Mouse (Mus musculus): ENCODE data around the gene Trim47. TPM values are rescaled to one million over a fixed set of nuclear protein-coding genes. Genes with fewer than 3 reads are reported as not detected.
A peak's percentile ranks its signal among the peaks of the same experiment; 100 is the strongest.

Trim47 gene
- total RNA-seq, 2 experiments from 2014 or later, result 6.2 to 7.9 TPM

DNA sequence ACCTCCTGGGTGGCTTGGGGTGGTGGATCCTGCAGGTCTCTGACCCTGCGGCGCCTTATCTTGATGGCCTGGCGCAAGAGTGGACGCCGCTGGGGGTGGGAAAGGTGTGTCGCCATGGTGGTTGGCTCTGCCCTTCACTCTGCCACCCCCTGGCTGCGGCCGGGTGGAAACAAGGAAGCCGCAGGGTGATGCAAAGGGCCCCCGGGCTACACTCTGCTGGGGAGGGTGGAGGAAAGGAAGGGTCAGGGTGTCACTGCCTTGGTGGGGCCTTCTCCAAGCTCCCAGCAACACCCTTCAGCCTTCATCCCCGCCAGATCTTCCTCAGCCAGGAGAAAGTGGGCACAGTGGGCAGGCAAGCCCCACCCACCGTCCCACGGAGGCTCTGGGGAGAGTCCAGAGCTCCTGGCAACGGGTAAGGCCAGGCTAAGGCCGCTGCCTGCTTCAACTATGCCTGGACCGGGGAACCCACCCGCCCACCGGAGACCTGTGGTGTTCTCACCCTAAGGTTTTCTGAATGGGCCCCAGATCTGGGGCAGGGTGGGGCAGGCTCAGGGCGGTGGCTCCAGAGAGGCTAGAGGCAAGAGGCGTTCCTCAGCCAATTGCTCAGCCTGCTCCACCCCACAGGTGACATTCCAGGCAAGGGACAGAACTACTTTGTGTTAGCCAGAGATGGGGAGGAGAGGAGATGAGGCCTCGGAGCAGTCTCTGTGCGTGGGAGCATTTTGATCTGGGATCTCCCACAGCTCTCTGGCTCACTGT, 49.4 kb downstream of the Trim47 start, which contains the start of gene Unc13d:
TSS of gene Unc13d (minus strand) at position 516 of the 759 bp plus-strand sequence.
- intact Hi-C loops (cut with DNase I), result no loop called here
- no peak for DNase-seq (ENCODE audit: extremely low spot score in 1 of 2, low spot score in 2 of 2)

DNA sequence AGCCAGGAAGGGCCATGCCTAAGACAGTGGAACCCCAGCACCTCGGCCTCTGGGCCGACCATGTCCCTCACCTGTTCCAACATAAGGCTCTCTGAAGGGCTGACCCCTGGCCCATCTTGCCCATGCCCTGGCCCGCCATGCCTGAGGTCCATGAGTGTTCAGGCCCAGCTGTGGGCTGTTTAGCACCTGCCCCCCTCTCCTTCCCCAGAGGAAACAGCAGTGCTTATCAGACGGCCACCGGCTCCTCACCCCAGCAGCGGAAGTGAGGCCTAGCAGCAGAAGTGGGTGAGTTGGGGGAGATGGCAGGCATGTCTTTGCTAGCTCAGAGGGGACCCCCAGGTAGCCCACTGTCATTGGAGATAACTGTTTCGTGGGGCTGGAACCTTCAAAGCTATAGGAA, 50.2 kb downstream of the Trim47 start:
- intact Hi-C loops (cut with DNase I), result no loop called here
- no peak for DNase-seq (ENCODE audit: extremely low spot score in 1 of 2, low spot score in 2 of 2)

DNA sequence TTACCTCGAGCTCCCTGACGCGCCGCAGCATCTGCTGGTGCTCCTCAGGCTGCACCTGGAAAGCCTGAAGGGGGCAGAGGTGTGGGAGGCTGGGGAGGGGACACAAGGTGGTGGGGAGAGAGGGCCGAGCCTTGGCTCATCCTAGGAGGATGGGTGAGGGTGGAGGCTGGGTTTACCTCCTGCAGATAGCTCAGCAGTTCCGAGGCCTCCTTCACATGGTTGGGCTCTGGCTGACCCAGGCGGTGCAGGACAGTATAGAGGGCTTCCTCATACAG, 50.8 kb downstream of the Trim47 start:
- intact Hi-C loops (cut with DNase I), result no loop called here

DNA sequence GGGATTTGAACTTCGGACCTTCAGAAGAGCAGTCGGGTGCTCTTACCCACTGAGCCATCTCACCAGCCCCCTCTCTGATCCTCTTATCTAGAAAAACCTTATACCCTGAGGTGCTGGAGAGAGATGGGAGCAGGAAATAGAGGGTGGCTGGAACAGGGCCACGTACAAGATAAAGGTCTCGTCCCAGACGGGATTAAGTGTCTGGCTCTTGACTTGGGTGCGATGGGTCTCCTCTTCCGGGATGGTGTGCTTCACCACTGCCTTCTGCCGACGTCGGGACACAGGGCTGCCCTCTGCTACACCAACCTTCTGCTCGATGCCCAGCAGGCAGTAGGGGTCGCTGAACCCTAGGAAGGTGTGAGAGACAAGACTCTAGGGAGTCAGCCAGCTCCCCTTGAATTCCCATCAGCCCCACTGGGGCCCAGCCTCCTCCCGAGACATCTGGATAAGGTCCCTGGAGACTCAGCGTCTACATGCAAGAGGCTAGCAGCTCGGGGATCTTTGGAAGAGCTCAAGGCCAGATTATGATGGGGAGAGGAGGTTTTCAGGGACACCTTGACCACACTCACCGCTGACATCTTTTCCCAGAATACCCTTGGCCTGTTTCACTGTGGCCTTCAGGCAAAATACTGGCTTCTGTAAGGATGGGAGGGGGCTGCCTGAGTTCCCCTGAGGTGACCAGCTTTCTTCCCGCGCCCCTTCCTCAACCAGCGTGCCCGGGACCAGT, 51.3 kb downstream of the Trim47 start:
- intact Hi-C loops (cut with DNase I), result no loop called here
- DNase-seq (ENCODE audit: extremely low spot score in 1 of 2, low spot score in 2 of 2), result no peak

More for the DNA sequence above, 50.8 kb downstream of the Trim47 start:
- DNase-seq (ENCODE audit: extremely low spot score in 1 of 2, low spot score in 2 of 2), result no peak

DNA sequence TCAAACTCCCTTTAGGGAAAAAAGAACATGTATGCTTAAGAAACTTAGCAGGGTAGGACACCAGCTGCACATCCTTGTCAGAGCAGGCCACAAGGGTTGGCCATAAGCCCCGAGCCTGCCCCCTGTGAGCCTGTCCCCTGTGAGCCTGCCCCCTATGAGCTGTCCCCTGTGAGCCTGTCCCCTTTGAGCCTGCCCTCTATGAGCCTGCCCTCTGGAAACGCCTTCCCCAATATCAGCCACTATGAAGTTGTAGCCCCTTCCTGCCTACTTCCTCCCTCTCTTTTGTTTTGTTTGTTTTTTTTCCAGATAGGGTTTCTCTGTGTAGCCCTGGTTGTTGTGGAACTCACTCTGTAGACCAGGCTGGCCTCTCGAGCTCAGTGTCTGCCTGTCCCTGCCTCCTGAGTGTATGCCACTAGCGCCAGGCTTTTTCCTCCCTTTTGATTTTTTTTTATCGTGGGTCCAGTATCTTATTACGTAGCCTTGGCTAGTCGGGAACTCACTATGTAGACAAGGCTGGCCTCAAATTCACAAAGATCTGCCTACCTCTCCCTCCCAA, 52.5 kb downstream of the Trim47 start:
- intact Hi-C loops (cut with DNase I), result no loop called here
- DNase-seq (ENCODE audit: extremely low spot score in 1 of 2, low spot score in 2 of 2), result no peak

DNA sequence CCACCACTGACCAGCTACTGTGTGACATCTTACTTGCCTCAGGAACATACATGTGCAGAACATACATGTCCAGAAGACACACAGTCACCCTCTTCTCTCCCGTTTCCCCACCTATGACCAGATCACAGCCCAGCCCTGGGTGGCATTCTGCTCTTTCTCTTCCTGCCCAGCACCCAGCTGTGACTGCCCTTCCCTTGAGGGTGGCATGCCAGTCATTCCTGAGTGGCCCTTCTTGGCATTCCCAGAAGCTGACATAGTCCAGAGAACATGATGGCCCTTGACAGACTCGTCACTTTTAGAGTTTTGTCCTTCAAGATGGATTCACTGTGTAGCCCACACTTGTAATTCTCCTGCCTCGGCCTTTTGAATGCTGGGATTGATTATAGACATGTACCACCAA, 54.4 kb downstream of the Trim47 start:
- intact Hi-C loops (cut with DNase I), result no loop called here
- no peak for DNase-seq (ENCODE audit: extremely low spot score in 1 of 2, low spot score in 2 of 2)

DNA sequence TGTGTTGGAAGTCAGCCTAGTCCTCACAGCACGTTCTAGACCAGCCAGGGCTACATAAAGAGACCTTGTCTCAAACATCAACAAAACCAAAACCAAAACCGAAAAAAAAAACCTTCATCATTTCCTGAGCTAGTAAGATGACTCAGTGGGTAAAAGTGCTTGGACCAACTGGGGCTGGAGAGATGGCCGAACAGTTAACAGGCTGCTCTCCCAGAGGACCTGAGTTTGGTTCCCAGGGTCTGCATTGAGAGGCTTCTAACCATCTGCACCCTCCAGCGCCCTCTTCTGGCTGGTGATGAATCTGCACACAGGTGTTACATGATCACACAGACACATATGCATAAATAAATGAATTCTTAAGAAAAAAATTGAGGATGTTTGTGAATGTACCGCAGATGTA, 55.5 kb downstream of the Trim47 start:
- peak in 1 of 2 experiments; percentile 46 for DNase-seq (ENCODE audit: extremely low spot score in 1 of 2, low spot score in 2 of 2)
- intact Hi-C loops (cut with DNase I), result no loop called here

DNA sequence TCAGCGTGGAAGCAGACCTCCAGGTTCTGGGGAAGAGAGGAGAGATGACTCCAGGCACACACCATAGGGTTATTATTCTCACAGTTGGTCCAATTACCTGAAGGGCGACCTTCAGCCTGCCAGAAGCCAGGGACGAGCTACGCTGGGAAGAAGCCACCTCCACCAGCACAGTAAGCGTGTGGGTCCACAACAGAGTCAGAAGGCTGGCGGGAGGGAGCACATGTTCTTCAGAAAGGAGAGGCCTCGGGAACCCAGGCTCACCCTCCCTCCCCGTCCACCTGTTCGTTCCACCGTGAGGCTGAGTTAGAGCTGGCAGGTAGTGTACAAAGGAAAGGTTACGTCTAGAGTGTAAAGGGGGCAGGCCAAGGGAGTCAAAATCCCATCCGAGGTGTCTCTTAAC, 61.7 kb downstream of the Trim47 start:
- intact Hi-C loops (cut with DNase I), result no loop called here
- DNase-seq (ENCODE audit: extremely low spot score in 1 of 2, low spot score in 2 of 2), result no peak

DNA sequence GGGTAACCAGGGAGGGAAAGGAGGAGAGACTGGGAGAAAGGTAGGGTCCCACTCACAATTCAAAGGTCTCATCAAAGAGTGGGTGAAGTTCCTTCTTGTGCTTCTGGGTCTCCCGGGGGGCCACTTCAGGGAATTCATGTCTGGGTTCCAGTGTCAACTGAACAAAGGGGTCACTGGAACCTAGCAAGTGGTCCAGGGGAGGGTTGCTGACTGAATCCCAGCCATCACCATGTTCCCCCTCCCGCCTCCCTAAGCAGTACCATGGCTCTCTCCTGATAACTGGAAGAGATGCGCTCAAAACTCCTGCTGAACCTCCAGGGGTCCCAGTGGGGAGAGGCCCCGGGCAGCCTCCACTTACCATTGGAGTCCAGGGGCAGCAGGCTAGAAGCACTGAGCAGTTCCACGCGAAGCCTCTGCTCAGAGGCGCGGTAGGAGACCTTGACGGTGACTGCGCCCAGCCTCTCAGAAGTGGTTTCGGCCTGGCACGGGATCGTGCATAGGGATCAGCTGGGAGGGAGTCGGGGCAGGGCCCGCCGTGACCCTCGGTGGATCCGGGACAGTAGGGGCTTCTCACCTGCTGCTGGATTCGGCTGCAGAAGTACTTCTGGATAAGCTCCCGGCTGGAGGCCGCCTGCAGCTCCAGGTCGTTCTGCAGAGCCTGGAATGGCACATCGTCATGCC, 62.7 kb downstream of the Trim47 start:
- no peak for DNase-seq (ENCODE audit: extremely low spot score in 1 of 2, low spot score in 2 of 2)
- intact Hi-C loops (cut with DNase I), result no loop called here

DNA sequence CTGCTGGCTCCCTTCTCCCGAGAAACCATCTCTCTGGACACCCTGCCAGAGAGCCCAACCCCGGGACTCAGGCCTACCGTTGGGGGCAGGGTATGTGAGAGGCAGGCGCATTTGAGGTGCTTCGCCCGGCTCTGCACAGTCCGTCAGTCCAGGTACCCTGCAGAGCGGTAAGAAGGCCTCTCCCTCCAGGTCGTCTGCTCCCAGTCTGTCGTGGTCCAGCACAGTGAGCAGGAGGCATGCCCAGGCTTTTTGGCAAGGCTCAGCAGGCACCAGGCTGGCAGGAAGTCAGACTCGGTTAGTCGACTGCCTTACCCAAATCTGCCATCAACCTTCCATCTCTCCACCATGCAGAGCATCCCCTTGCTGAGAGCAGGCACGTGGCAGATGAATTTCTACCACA, 63.4 kb downstream of the Trim47 start:
- DNase-seq (ENCODE audit: extremely low spot score in 1 of 2, low spot score in 2 of 2), result no peak
- intact Hi-C loops (cut with DNase I), result no loop called here

DNA sequence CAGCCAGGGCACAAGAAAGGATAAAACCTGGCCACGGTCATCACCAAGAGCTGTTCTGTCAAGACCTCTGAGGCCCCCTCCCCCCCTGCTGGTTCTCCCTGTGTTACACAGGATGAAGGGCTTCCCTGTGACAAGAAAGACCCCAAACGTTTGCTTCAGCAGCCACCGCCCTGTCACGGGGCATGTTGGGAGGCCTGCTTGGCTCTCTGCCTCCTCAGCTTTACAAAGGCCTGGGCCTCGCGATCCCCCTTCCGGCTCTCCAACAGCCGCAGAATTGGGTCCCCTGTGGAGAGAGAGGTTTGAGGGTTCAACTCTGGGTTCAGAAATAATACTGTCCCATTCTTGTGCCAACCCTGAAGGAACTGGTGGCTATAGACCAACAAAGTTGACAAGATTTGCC, 64.5 kb downstream of the Trim47 start:
- intact Hi-C loops (cut with DNase I), result no loop called here
- DNase-seq (ENCODE audit: extremely low spot score in 1 of 2, low spot score in 2 of 2), result no peak

DNA sequence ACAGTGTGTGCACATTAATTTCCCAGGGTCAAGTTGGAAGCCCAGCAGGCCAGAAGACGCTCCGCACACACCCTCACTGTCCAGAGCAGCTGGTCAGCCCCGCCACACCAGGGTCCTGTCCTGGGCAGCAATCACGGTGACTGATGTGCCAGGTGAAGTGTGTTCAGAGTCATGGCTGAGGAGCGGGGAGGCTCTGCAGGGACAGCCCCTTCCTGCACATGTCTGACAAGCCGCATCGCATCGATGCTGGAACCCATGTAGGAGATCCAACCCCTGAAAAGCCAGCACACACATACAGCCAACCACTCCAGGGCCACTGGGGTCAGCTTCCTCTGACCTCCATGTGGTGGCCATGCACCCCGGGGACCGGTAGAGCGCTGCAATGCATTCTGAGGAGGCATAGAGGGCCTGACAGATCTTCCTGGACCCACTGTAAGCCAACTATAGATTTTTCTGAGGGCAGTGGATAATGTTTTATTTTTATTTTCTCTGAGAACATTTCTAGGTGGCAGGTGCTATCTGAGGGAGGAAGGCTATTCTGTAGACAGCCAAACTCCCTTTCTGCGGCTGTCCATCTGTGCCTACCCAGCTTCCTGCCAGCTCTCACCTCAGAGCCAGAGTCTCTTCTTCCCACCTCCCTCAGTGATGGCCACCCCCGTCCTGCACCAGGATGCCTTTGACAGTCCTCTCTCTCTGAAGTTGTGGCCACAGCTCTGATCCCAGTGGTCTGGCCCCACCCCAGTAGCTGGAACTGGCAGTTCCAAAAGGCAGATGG, 65.2 kb downstream of the Trim47 start:
- no peak for DNase-seq (ENCODE audit: extremely low spot score in 1 of 2, low spot score in 2 of 2)
- intact Hi-C loops (cut with DNase I), result no loop called here

DNA sequence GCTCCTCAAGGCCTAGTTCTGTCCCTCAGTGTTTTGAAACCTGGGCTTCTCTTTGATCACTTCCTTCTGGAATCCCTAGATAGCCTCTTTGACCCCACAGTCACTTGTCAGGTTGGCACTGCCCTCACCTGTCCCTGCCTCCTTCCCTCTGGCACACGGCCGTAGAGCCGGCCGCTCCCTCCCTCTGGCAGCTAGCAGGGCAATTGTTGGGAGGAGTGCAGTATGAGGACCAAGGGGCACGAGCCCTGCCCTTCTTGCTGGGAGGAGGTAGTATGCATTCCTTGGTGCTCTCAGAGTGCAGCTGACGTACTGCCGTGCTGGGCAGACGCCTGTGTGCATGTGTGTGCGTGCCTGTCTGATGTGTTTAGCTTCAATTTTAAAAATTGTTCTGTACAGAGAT, 66.4 kb downstream of the Trim47 start:
- no peak for DNase-seq (ENCODE audit: extremely low spot score in 1 of 2, low spot score in 2 of 2)
- intact Hi-C loops (cut with DNase I), result no loop called here

DNA sequence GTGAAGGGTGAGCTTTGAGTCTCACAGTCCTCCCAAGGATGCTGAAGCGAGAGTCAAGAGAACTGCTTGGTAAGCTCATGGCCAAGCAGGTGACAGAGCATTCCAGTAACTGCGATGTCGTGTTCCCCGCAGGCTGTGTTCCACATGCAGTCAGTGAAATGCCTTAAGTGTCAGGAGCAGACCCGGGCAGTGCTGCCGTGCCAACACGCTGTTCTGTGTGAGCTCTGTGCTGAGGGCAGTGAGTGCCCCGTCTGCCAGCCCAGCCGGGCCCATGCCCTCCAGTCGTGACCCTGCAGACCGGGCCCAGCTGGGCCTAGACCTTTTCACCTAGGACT, 67.4 kb downstream of the Trim47 start:
- intact Hi-C loops (cut with DNase I), result no loop called here
- DNase-seq (ENCODE audit: extremely low spot score in 1 of 2, low spot score in 2 of 2), result no peak

DNA sequence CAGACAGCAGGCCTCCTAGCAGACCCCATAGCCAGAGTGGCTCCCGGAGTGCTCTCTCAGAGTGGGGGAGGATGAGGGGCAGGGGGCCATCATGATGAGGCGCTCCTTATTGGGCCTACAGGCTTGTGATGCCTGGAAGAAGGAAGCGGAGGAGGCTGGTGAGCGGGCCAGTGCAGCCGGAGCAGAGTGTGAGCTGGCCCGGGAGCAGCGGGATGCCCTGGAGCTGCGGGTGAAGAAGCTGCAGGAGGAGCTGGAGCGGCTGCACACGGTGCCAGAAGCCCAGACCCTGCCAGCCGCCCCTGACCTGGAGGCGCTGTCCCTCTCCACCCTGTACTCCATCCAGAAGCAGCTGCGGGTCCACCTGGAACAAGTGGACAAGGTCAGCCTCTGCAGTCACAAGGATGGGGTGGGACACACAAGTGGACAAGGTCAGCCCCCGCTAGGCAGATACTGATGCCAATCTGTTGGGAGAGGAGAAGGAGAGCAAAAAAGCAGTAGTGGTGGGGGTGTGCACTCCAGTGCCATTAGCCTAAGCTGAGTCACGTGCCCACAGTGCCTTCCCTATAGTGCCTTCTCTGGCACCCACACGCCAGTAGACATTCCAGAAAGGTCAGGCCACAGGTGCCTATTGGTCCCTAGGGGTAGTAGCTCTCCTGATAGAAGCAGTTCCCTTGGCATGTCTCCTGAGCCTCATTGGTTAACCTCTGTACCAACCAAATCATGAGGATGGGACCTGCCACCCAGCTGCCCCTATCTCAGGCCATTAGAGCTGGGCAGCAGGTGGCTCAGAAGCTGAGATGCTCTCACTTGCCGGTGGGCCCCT, 67.9 kb downstream of the Trim47 start:
- intact Hi-C loops (cut with DNase I), result no loop called here
- DNase-seq (ENCODE audit: extremely low spot score in 1 of 2, low spot score in 2 of 2), result no peak

DNA sequence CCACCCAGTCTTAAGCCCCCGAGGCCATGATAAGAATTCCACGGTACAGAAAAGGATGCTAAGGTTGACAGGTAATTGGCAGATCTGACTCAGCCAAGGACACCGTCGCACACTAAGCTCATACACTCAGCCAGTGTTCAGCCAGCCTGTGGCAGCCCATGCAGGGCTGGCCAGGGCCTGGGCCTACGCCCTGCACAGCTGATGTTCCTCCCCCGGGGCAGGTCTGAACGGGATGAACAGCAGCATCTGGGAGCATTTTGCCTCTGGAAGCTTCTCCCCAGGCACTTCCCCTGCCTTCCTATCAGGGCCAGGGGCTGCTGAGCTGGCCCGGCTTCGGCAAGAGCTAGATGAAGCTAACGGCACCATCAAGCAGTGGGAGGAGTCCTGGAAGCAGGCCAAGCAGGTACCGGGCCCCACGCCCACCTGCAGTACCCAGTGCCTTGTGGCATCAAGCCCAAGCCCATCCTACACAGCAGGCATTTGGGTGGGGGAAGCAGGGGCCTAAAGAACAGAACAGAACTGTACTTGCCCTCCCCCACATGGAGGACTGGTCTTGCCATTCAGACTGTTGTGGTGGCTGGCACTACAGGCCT, 68.9 kb downstream of the Trim47 start:
- DNase-seq (ENCODE audit: extremely low spot score in 1 of 2, low spot score in 2 of 2), result no peak
- intact Hi-C loops (cut with DNase I), result no loop called here

DNA sequence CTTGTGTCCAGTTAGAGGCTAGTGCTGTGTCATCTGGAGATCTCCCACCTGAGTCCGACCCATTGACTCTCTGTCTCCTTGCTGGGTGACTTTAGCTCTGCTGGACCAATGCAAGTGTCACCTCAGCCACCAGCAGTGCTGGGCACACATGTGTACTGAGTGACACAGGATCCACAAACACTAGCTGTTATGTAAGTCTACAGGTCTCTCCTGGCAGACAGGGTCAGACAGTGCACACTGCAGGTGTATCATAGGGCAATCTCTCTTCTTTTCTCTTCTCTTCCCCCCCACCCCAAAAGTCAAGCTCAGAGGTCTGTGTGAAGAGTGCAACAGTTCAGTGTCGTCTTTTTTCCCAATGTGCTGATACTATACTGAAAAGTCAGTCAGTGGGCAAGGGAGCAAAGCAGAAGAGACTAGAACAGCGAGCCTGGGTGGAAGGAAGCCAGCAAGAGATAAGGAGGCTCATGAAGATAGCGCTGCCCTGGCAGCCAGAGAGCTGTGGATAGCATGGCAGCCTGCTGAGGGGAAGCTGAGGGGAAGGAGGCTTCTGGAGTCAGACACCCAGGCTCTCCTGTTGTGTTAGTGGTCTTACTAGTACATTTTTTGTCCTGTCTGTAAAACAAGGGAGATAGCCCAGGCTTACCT, 69.7 kb downstream of the Trim47 start:
- no peak for DNase-seq (ENCODE audit: extremely low spot score in 1 of 2, low spot score in 2 of 2)
- intact Hi-C loops (cut with DNase I), result no loop called here

DNA sequence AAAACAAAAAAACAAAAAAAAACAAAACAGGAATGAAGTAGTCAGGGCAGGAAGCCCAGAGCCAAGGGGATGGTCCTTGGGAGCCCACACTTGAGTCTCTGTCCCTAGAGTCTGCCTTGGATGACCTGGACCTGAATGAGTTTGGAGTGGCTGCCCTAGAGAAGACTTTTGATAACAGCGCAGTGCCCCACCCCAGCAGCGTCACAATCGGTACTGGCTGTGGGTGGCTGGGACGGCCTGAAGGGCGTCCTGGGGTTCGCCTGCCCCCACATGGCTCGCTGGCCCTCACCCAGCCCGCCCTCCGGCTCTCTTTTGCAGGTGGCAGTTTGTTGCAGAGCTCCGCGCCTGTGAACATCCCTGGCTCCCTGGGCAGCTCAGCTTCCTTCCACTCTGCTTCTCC, 71.1 kb downstream of the Trim47 start:
- intact Hi-C loops (cut with DNase I), result no loop called here
- DNase-seq (ENCODE audit: extremely low spot score in 1 of 2, low spot score in 2 of 2), result no peak

All from left cerebral cortex, postnatal 10 days (tissue).